Mouse (Mus musculus): ENCODE measurements around the gene Hdac4. TPM values are rescaled to one million over a fixed set of nuclear protein-coding genes. Genes with fewer than 3 reads are reported as not detected.

Hdac4 gene
- polyA plus RNA-seq, 1 experiment from 2014 or later: 24.1 TPM

DNA sequence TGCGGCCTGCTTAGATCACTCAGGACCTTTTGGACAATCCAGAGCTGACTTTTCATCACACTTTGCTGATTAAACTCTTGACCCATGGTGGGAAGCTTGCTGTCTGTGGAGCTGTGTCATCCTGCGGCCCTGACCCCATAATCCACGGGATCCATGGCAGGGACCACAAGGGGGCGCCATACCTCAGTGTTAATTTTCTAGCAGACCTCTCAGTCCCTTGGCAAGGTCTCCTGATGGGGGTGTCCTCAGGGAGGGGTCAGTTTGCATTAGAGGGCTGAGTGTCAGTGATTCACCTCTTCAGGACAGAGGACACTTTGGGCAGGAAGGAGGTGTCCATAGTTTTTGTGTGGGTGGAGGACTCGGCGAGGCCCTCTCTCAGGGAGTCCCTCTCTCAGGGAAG lies 281.6 kb downstream of the Hdac4 start:
- Histone ChIP-seq H3K9me3 (ENCODE audit: control insufficient read depth, low read length) (no peaks in the 10 kb centered on the region), H3K9ac (ENCODE audit: low read depth, low read length) (no peak overlapping the region), H3K36me3 (ENCODE audit: control insufficient read depth, insufficient read depth, low read length) (no peaks in the 10 kb centered on the region), H3K4me1 (ENCODE audit: control insufficient read depth, insufficient read depth, low read length) (peaks cover 19% of the 10 kb centered on the region), H3K4me3 (ENCODE audit: low read depth, low read length) (no peak overlapping the region), H3K27me3 (replicated peaks; ENCODE audit: control insufficient read depth, insufficient read depth, low read length) (no peaks in the 10 kb centered on the region), H3K27ac (replicated peaks; ENCODE audit: low read depth, low read length) (no peak overlapping the region), H3K4me2 (ENCODE audit: low read depth, low read length) (no peak overlapping the region)
- DNase-seq (ENCODE audit: low spot score): no peak
- ATAC-seq (ENCODE audit: low read depth): no peak
- WGBS: 44% methylated on average over 6 of the region's 6 CpGs

GRCm38 (mm10) chr1:91912227-91913119 lies 283.0 kb downstream of the Hdac4 start:
- Histone ChIP-seq H3K36me3 (ENCODE audit: control insufficient read depth, insufficient read depth, low read length) (no peaks in the 10 kb centered on the region), H3K27me3 (replicated peaks; ENCODE audit: control insufficient read depth, insufficient read depth, low read length) (no peaks in the 10 kb centered on the region), H3K9ac (ENCODE audit: low read depth, low read length) (no peak overlapping the region), H3K27ac (replicated peaks; ENCODE audit: low read depth, low read length) (peak overlapping the region; percentile 61), H3K4me3 (ENCODE audit: low read depth, low read length) (no peak overlapping the region), H3K4me1 (ENCODE audit: control insufficient read depth, insufficient read depth, low read length) (peaks cover 19% of the 10 kb centered on the region), H3K9me3 (ENCODE audit: control insufficient read depth, low read length) (no peaks in the 10 kb centered on the region), H3K4me2 (ENCODE audit: low read depth, low read length) (no peak overlapping the region)
- ATAC-seq (ENCODE audit: low read depth): peak; percentile 56
- 41% methylated on average over 10 of the region's 10 CpGs for WGBS
- peak; percentile 82 for DNase-seq (ENCODE audit: low spot score)

GRCm38 (mm10) chr1:91905268-91905667 lies 290.2 kb downstream of the Hdac4 start:
- Histone ChIP-seq H3K4me2 (ENCODE audit: low read depth, low read length) (no peak overlapping the region), H3K9me3 (ENCODE audit: control insufficient read depth, low read length) (no peaks in the 10 kb centered on the region), H3K27me3 (replicated peaks; ENCODE audit: control insufficient read depth, insufficient read depth, low read length) (no peaks in the 10 kb centered on the region), H3K27ac (replicated peaks; ENCODE audit: low read depth, low read length) (no peak overlapping the region), H3K4me1 (ENCODE audit: control insufficient read depth, insufficient read depth, low read length) (peaks cover 10% of the 10 kb centered on the region; the same call in 1 of the 2 replicates), H3K36me3 (ENCODE audit: control insufficient read depth, insufficient read depth, low read length) (no peaks in the 10 kb centered on the region), H3K4me3 (ENCODE audit: low read depth, low read length) (no peak overlapping the region), H3K9ac (ENCODE audit: low read depth, low read length) (no peak overlapping the region)
- no peak for ATAC-seq (ENCODE audit: low read depth)
- no peak for DNase-seq (ENCODE audit: low spot score)
- WGBS: 78% methylated on average over 6 of the region's 6 CpGs

DNA sequence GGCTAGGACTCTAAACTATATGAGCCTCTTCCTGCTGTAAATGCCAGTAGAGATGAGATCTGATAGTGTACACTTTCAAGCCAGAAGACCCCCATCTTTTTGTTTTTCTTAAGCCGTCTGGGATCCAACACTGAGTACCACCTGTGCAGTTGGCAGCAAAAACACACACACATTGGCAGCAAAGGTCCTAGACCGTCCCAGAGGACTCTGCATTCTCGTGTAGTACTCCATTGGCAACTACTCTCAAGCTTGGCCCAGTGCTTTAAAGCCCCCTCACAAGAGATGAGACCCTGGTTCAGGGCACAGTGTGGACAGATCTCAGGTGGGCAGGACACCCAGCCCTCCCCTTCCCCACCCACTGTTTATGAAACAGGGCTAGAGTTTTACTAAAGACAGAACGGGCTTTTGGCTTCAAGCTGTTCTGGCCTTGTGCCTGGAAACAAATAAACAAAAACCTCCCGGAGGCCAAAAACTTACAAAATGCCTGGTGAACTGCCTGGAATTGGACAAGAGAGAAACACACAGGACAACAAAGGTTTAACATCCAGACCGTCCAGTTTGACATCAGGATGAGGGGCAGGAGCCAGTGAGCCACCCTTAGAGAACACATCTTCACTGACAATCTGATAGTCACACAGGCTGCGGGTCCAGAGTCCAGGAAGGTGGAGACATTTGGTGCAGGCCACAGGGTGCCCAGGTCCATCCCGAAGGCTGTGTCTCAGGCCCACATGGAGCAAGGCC lies 292.1 kb downstream of the Hdac4 start:
- ATAC-seq (ENCODE audit: low read depth): 0 out of 2 replicates have a peak, but pooled peaks have one; percentile 30

GRCm38 (mm10) chr1:91897078-91897477 lies 298.4 kb downstream of the Hdac4 start:
- WGBS: 82% methylated on average over 2 of the region's 2 CpGs
- no peaks in the 10 kb centered on the region for H3K36me3 ChIP-seq (ENCODE audit: control insufficient read depth, insufficient read depth, low read length)
- no peak overlapping the region for H3K27ac ChIP-seq (replicated peaks; ENCODE audit: low read depth, low read length)
- H3K4me1 ChIP-seq (ENCODE audit: control insufficient read depth, insufficient read depth, low read length): no peaks in the 10 kb centered on the region
- H3K9me3 ChIP-seq (ENCODE audit: control insufficient read depth, low read length): no peaks in the 10 kb centered on the region
- H3K4me3 ChIP-seq (ENCODE audit: low read depth, low read length): no peak overlapping the region
- no peaks in the 10 kb centered on the region for H3K27me3 ChIP-seq (replicated peaks; ENCODE audit: control insufficient read depth, insufficient read depth, low read length)
- DNase-seq (ENCODE audit: low spot score) (no peak), ATAC-seq (ENCODE audit: low read depth) (no peak)
- H3K9ac ChIP-seq (ENCODE audit: low read depth, low read length): no peak overlapping the region
- H3K4me2 ChIP-seq (ENCODE audit: low read depth, low read length): no peak overlapping the region

More for the DNA sequence above, 292.1 kb downstream of the Hdac4 start:
- Histone ChIP-seq H3K27me3 (replicated peaks; ENCODE audit: control insufficient read depth, insufficient read depth, low read length) (no peaks in the 10 kb centered on the region), H3K4me3 (ENCODE audit: low read depth, low read length) (no peak overlapping the region), H3K36me3 (ENCODE audit: control insufficient read depth, insufficient read depth, low read length) (no peaks in the 10 kb centered on the region), H3K4me2 (ENCODE audit: low read depth, low read length) (no peak overlapping the region), H3K9ac (ENCODE audit: low read depth, low read length) (no peak overlapping the region), H3K4me1 (ENCODE audit: control insufficient read depth, insufficient read depth, low read length) (peaks cover 10% of the 10 kb centered on the region; the same call in 1 of the 2 replicates), H3K9me3 (ENCODE audit: control insufficient read depth, low read length) (no peaks in the 10 kb centered on the region), H3K27ac (replicated peaks; ENCODE audit: low read depth, low read length) (peak overlapping the region; percentile 44; the same call in 1 of the 2 replicates)
- WGBS: 50% methylated on average over 7 of the region's 8 CpGs
- peak; percentile 61 for DNase-seq (ENCODE audit: low spot score)

- no peak overlapping the region for H3K27ac ChIP-seq (replicated peaks; ENCODE audit: low read depth, low read length)
- 89% methylated on average over 5 of the region's 5 CpGs for WGBS
- no peak overlapping the region for H3K9ac ChIP-seq (ENCODE audit: low read depth, low read length)
- H3K4me2 ChIP-seq (ENCODE audit: low read depth, low read length): no peak overlapping the region
- ATAC-seq (ENCODE audit: low read depth) (no peak), DNase-seq (ENCODE audit: low spot score) (no peak)
- no peaks in the 10 kb centered on the region for H3K27me3 ChIP-seq (replicated peaks; ENCODE audit: control insufficient read depth, insufficient read depth, low read length)
- no peaks in the 10 kb centered on the region for H3K4me1 ChIP-seq (ENCODE audit: control insufficient read depth, insufficient read depth, low read length)
- H3K4me3 ChIP-seq (ENCODE audit: low read depth, low read length): no peak overlapping the region
- H3K9me3 ChIP-seq (ENCODE audit: control insufficient read depth, low read length): no peaks in the 10 kb centered on the region
- no peaks in the 10 kb centered on the region for H3K36me3 ChIP-seq (ENCODE audit: control insufficient read depth, insufficient read depth, low read length)
These were observed 301.2 kb downstream of the Hdac4 start for GRCm38 (mm10) chr1:91894286-91894685.

GRCm38 (mm10) chr1:91893598-91893997 lies 301.9 kb downstream of the Hdac4 start:
- 97% methylated on average over 11 of the region's 11 CpGs for WGBS
- Histone ChIP-seq H3K4me1 (ENCODE audit: control insufficient read depth, insufficient read depth, low read length) (no peaks in the 10 kb centered on the region), H3K27me3 (replicated peaks; ENCODE audit: control insufficient read depth, insufficient read depth, low read length) (no peaks in the 10 kb centered on the region), H3K4me2 (ENCODE audit: low read depth, low read length) (no peak overlapping the region), H3K27ac (replicated peaks; ENCODE audit: low read depth, low read length) (no peak overlapping the region), H3K9me3 (ENCODE audit: control insufficient read depth, low read length) (no peaks in the 10 kb centered on the region), H3K4me3 (ENCODE audit: low read depth, low read length) (no peak overlapping the region), H3K36me3 (ENCODE audit: control insufficient read depth, insufficient read depth, low read length) (no peaks in the 10 kb centered on the region), H3K9ac (ENCODE audit: low read depth, low read length) (no peak overlapping the region)
- ATAC-seq (ENCODE audit: low read depth) (no peak), DNase-seq (ENCODE audit: low spot score) (no peak)

DNA sequence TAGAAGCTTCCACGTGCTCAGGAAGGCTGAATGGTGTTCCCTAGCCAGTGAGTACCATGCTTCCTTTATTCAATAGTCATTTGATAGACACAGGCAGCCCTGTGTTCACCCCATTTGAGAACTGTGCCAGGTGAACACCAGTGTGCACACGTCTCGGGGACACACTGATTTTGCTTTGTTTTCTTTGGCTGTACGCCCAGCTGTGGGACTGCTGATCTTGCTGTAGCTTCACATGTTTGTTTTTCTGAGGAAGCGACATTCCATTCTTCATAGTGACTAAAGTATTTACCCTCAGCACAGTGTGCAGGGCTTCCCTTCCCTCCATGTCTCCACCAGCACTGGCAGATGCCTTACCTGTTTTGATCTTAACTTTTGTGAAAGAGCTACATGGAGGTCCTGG lies 312.4 kb downstream of the Hdac4 start:
- DNase-seq (ENCODE audit: low spot score) (peak; percentile 86), ATAC-seq (ENCODE audit: low read depth) (peak; percentile 83)
- Histone ChIP-seq H3K4me3 (ENCODE audit: low read depth, low read length) (no peak overlapping the region), H3K27ac (replicated peaks; ENCODE audit: low read depth, low read length) (no peak overlapping the region), H3K9ac (ENCODE audit: low read depth, low read length) (no peak overlapping the region), H3K36me3 (ENCODE audit: control insufficient read depth, insufficient read depth, low read length) (no peaks in the 10 kb centered on the region), H3K4me2 (ENCODE audit: low read depth, low read length) (no peak overlapping the region), H3K4me1 (ENCODE audit: control insufficient read depth, insufficient read depth, low read length) (peaks cover 5% of the 10 kb centered on the region), H3K9me3 (ENCODE audit: control insufficient read depth, low read length) (peaks cover 13% of the 10 kb centered on the region; the same call in 1 of the 2 replicates), H3K27me3 (replicated peaks; ENCODE audit: control insufficient read depth, insufficient read depth, low read length) (no peaks in the 10 kb centered on the region)
- WGBS: 45% methylated on average over 5 of the region's 5 CpGs
